Mouse (Mus musculus) frontal cortex, adult (tissue): Measurements from ENCODE around the gene Dagla.
A peak's percentile ranks its signal among the peaks of the same experiment; 100 is the strongest.

ENCODE experiments used
- ATAC-seq: cut with Nextera tagmentation; 2 replicates; pipeline ENCODE4 v1.9.2; 2017; ENCODE audit warnings: mild to moderate bottlenecking, moderate library complexity, mixed read lengths; ENCODE audit not compliant: low TSS enrichment

Dagla gene

GRCm38 (mm10) chr19:10304810-10305544 lies at the start of gene Dagla:
TSS of gene Dagla (minus strand) at chr19:10304877.
- ATAC-seq: peak; percentile 63

GRCm38 (mm10) chr19:10352218-10352617 lies 47.5 kb upstream of the Dagla start:
- no peak for ATAC-seq

- ATAC-seq: no peak
Observed at GRCm38 (mm10) chr19:10347628-10348273, 43.1 kb upstream of the Dagla start.

GRCm38 (mm10) chr19:10345696-10346095 lies 41.0 kb upstream of the Dagla start:
- ATAC-seq: no peak

- no peak for ATAC-seq
Observed at GRCm38 (mm10) chr19:10343866-10344265, 39.2 kb upstream of the Dagla start.

- ATAC-seq: peak; percentile 52
Observed at GRCm38 (mm10) chr19:10341817-10342439, 37.3 kb upstream of the Dagla start.

- ATAC-seq: peak; percentile 32
Observed at GRCm38 (mm10) chr19:10341152-10341551, 36.5 kb upstream of the Dagla start.

GRCm38 (mm10) chr19:10340661-10341060 lies 36.0 kb upstream of the Dagla start:
- ATAC-seq: no peak

GRCm38 (mm10) chr19:10339271-10339670 lies 34.6 kb upstream of the Dagla start:
- ATAC-seq: no peak

- ATAC-seq: no peak
Observed at GRCm38 (mm10) chr19:10338724-10339123, 34.0 kb upstream of the Dagla start.

- no peak for ATAC-seq
Observed at GRCm38 (mm10) chr19:10334467-10334866, 29.8 kb upstream of the Dagla start.

GRCm38 (mm10) chr19:10333545-10334252 lies 29.0 kb upstream of the Dagla start:
- peak; percentile 69 for ATAC-seq

- no peak for ATAC-seq
Observed at GRCm38 (mm10) chr19:10331706-10332105, 27.0 kb upstream of the Dagla start.

GRCm38 (mm10) chr19:10329033-10329432 lies 24.4 kb upstream of the Dagla start:
- ATAC-seq: no peak

GRCm38 (mm10) chr19:10326609-10327008 lies 21.9 kb upstream of the Dagla start:
- ATAC-seq: no peak

- no peak for ATAC-seq
Observed at GRCm38 (mm10) chr19:10323860-10324259, 19.2 kb upstream of the Dagla start.

GRCm38 (mm10) chr19:10323362-10323837 lies 18.7 kb upstream of the Dagla start:
- no peak for ATAC-seq

- ATAC-seq: no peak
Observed at GRCm38 (mm10) chr19:10317795-10318194, 13.1 kb upstream of the Dagla start.

- ATAC-seq: no peak
Observed at GRCm38 (mm10) chr19:10317358-10317757, 12.7 kb upstream of the Dagla start.

GRCm38 (mm10) chr19:10316956-10317355 lies 12.3 kb upstream of the Dagla start:
- ATAC-seq: no peak

- no peak for ATAC-seq
Observed at GRCm38 (mm10) chr19:10312072-10312471, 7.4 kb upstream of the Dagla start.

GRCm38 (mm10) chr19:10308990-10309389 lies 4.3 kb upstream of the Dagla start:
- no peak for ATAC-seq
